Mouse (Mus musculus) bone marrow macrophage, adult 2 months (primary cell): ENCODE measurements at regions not wholly inside any gene's neighbourhood (a gene's known extent, or its start where the extent isn't known, plus 50 kb on each side); places are given as distances from the start of the nearest gene placed in this dataset.
A peak's percentile ranks its signal among the peaks of the same experiment; 100 is the strongest.

ENCODE experiments used
- H3K27ac ChIP-seq: 2 replicates; pipeline ENCODE4 v1.5.1; 2012; ENCODE audit warnings: low read depth, low read length; ENCODE audit not compliant: insufficient read depth
- H3K4me1 ChIP-seq: 2 replicates; pipeline ENCODE4 v1.6.1; 2012; ENCODE audit warnings: low read length; ENCODE audit not compliant: control insufficient read depth, insufficient read depth
- H3K4me3 ChIP-seq: 2 replicates; pipeline ENCODE4 v1.5.1; 2012; ENCODE audit warnings: mild to moderate bottlenecking, low read length, moderate library complexity; ENCODE audit not compliant: insufficient read depth
- CTCF ChIP-seq: IDR thresholded peaks from 2 replicates; pipeline ENCODE4 v1.5.1; 2012; ENCODE audit warnings: low read depth, mild to moderate bottlenecking, low read length, moderate library complexity
- POLR2A ChIP-seq: IDR thresholded peaks from 2 replicates; pipeline ENCODE4 v1.6.1; 2012; ENCODE audit warnings: mild to moderate bottlenecking, low read depth, low read length, borderline replicate concordance

GRCm38 (mm10) chr11:114254344-114254743 is 187.5 kb upstream of the Sdk2 start:
- TF ChIP-seq POLR2A (no peak), CTCF (no peak)
- Histone ChIP-seq H3K4me3 (no peak overlapping the region), H3K27ac (no peak overlapping the region), H3K4me1 (no peaks in the 10 kb centered on the region)

- Histone ChIP-seq H3K4me3 (no peak overlapping the region), H3K27ac (no peak overlapping the region), H3K4me1 (no peaks in the 10 kb centered on the region)
- peak; percentile 40; the same call in 1 of the 2 replicates for TF ChIP-seq CTCF
- no peak for TF ChIP-seq POLR2A
These were observed 184.8 kb upstream of the Sdk2 start for GRCm38 (mm10) chr11:114251614-114252013.

- H3K27ac ChIP-seq: no peak overlapping the region
- H3K4me1 ChIP-seq: no peaks in the 10 kb centered on the region
- TF ChIP-seq CTCF (no peak), POLR2A (no peak)
- no peak overlapping the region for H3K4me3 ChIP-seq
These were observed 182.4 kb upstream of the Sdk2 start for GRCm38 (mm10) chr11:114249215-114249614.

- TF ChIP-seq CTCF: no peak
- no peak for TF ChIP-seq POLR2A
- Histone ChIP-seq H3K4me1 (no peaks in the 10 kb centered on the region), H3K4me3 (no peak overlapping the region), H3K27ac (no peak overlapping the region)
These were observed 181.5 kb upstream of the Sdk2 start for GRCm38 (mm10) chr11:114248261-114248898.

GRCm38 (mm10) chr11:114239311-114239803 is 172.5 kb upstream of the Sdk2 start:
- Histone ChIP-seq H3K4me3 (no peak overlapping the region), H3K27ac (no peak overlapping the region), H3K4me1 (no peaks in the 10 kb centered on the region)
- no peak for TF ChIP-seq POLR2A
- no peak for TF ChIP-seq CTCF

- no peak for TF ChIP-seq CTCF
- no peak for TF ChIP-seq POLR2A
- Histone ChIP-seq H3K4me1 (no peaks in the 10 kb centered on the region), H3K4me3 (no peak overlapping the region), H3K27ac (no peak overlapping the region)
These were observed 172.0 kb upstream of the Sdk2 start for GRCm38 (mm10) chr11:114238801-114239200.

GRCm38 (mm10) chr11:114238316-114238715 is 171.5 kb upstream of the Sdk2 start:
- Histone ChIP-seq H3K27ac (no peak overlapping the region), H3K4me3 (no peak overlapping the region), H3K4me1 (no peaks in the 10 kb centered on the region)
- no peak for TF ChIP-seq CTCF
- TF ChIP-seq POLR2A: no peak

GRCm38 (mm10) chr11:114234542-114234910 is 167.7 kb upstream of the Sdk2 start:
- Histone ChIP-seq H3K4me1 (no peaks in the 10 kb centered on the region), H3K27ac (no peak overlapping the region), H3K4me3 (no peak overlapping the region)
- TF ChIP-seq CTCF (no peak), POLR2A (no peak)

- Histone ChIP-seq H3K4me3 (no peak overlapping the region), H3K4me1 (no peaks in the 10 kb centered on the region), H3K27ac (no peak overlapping the region)
- TF ChIP-seq CTCF (no peak), POLR2A (no peak)
These were observed 167.0 kb upstream of the Sdk2 start for GRCm38 (mm10) chr11:114233636-114234541.

GRCm38 (mm10) chr11:114231841-114232240 is 165.0 kb upstream of the Sdk2 start:
- no peak for TF ChIP-seq POLR2A
- TF ChIP-seq CTCF: no peak

More at GRCm38 (mm10) chr11:114231841-114232240, 165.0 kb upstream of the Sdk2 start:
- no peak overlapping the region for H3K4me3 ChIP-seq
- H3K4me1 ChIP-seq: no peaks in the 10 kb centered on the region
- H3K27ac ChIP-seq: no peak overlapping the region
